Mouse (Mus musculus): Measurements from ENCODE around the gene A930018P22Rik. TPM values are rescaled to one million over a fixed set of nuclear protein-coding genes. Genes with fewer than 3 reads are reported as not detected.

The A930018P22Rik gene
- total and polyA plus RNA-seq, 2 experiments from 2014 or later: 0.42 TPM; not detected in 1

- H3K4me2 ChIP-seq (ENCODE audit: low read depth, low read length): no peak overlapping the region
These were observed 28.2 kb downstream of the A930018P22Rik start for GRCm38 (mm10) chr2:104150608-104151397.

DNA sequence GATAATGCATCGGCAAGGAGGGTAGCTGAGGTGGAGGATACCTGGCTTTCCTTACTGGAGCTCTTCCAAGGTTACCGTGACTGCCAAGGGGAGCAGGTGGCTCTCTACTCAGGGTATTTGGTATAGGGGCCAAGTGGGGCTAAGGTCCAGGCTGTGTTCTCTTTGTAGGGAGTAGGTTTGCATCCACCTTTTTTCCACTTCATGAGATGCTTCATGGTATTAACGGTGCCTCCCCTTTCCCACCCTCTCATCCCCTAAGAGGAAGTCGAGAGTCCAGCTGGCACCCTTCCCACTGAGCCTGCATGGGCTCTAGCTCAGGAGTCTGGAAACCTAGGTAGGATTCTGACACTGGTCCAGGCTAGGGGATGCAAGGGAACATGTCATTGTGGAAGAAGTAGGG is 30.8 kb downstream of the A930018P22Rik start:
- 54% methylated on average over 4 of the region's 4 CpGs for WGBS
- Histone ChIP-seq H3K9ac (replicated peaks; ENCODE audit: low read depth, low read length) (no peak overlapping the region), H3K36me3 (replicated peaks; ENCODE audit: control insufficient read depth, insufficient read depth, low read length) (no peaks in the 10 kb centered on the region), H3K27ac (ENCODE audit: low read depth) (no peak overlapping the region), H3K4me1 (ENCODE audit: control insufficient read depth, insufficient read depth) (no peaks in the 10 kb centered on the region; the same call in 1 of the 2 replicates), H3K9me3 (replicated peaks; ENCODE audit: control insufficient read depth, low read length) (no peaks in the 10 kb centered on the region), H3K4me3 (ENCODE audit: low read depth, low read length) (no peak overlapping the region), H3K4me2 (ENCODE audit: low read depth, low read length) (no peak overlapping the region), H3K27me3 (ENCODE audit: control insufficient read depth, insufficient read depth, low read length) (no peaks in the 10 kb centered on the region)
- DNase-seq (ENCODE audit: low spot score) (no peak), ATAC-seq (ENCODE audit: insufficient read depth, low read depth) (no peak)
- no peak for TF ChIP-seq EP300 (IDR thresholded peaks at IDR 0.05; ENCODE audit: low read depth)
- no peak for TF ChIP-seq CTCF (IDR thresholded peaks at IDR 0.05; ENCODE audit: low read depth)

More at GRCm38 (mm10) chr2:104150608-104151397, 28.2 kb downstream of the A930018P22Rik start:
- 68% methylated on average over 6 of the region's 6 CpGs for WGBS
- H3K36me3 ChIP-seq (replicated peaks; ENCODE audit: control insufficient read depth, insufficient read depth, low read length): no peaks in the 10 kb centered on the region
- no peak for ATAC-seq (ENCODE audit: insufficient read depth, low read depth)
- H3K9me3 ChIP-seq (replicated peaks; ENCODE audit: control insufficient read depth, low read length): no peaks in the 10 kb centered on the region
- no peaks in the 10 kb centered on the region for H3K27me3 ChIP-seq (ENCODE audit: control insufficient read depth, insufficient read depth, low read length)
- peaks cover 7% of the 10 kb centered on the region for H3K4me1 ChIP-seq (ENCODE audit: control insufficient read depth, insufficient read depth)
- H3K9ac ChIP-seq (replicated peaks; ENCODE audit: low read depth, low read length): no peak overlapping the region
- no peak for DNase-seq (ENCODE audit: low spot score)
- no peak overlapping the region for H3K27ac ChIP-seq (ENCODE audit: low read depth)
- no peak overlapping the region for H3K4me3 ChIP-seq (ENCODE audit: low read depth, low read length)
- TF ChIP-seq CTCF (IDR thresholded peaks at IDR 0.05; ENCODE audit: low read depth): no peak
- TF ChIP-seq EP300 (IDR thresholded peaks at IDR 0.05; ENCODE audit: low read depth): no peak

DNA sequence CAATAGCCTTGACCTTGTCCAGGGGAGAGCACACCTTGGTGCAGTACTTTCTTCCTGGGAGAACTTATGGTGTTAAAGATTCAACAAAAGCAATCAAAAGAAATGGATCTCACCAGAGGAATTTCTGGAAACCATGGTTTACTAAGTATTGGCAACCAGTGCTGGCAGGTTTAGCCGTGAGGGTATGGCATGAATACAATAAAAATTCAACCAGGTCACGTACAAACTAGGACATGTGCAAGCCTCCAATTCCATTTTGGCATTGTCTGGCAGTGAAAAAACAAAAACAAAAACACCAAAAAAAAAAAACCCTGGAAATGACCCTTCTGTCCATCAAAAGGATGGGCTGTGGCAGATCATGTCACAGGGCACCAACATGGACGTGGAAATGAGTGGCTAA is 31.3 kb downstream of the A930018P22Rik start:
- no peaks in the 10 kb centered on the region for H3K4me1 ChIP-seq (ENCODE audit: control insufficient read depth, insufficient read depth)
- WGBS: 82% methylated on average over 3 of the region's 3 CpGs
- H3K9me3 ChIP-seq (replicated peaks; ENCODE audit: control insufficient read depth, low read length): no peaks in the 10 kb centered on the region
- TF ChIP-seq CTCF (IDR thresholded peaks at IDR 0.05; ENCODE audit: low read depth): no peak
- no peak for TF ChIP-seq EP300 (IDR thresholded peaks at IDR 0.05; ENCODE audit: low read depth)
- no peaks in the 10 kb centered on the region for H3K36me3 ChIP-seq (replicated peaks; ENCODE audit: control insufficient read depth, insufficient read depth, low read length)
- DNase-seq (ENCODE audit: low spot score) (no peak), ATAC-seq (ENCODE audit: insufficient read depth, low read depth) (no peak)
- H3K9ac ChIP-seq (replicated peaks; ENCODE audit: low read depth, low read length): no peak overlapping the region
- H3K27ac ChIP-seq (ENCODE audit: low read depth): no peak overlapping the region
- no peaks in the 10 kb centered on the region for H3K27me3 ChIP-seq (ENCODE audit: control insufficient read depth, insufficient read depth, low read length)
- no peak overlapping the region for H3K4me3 ChIP-seq (ENCODE audit: low read depth, low read length)
- H3K4me2 ChIP-seq (ENCODE audit: low read depth, low read length): no peak overlapping the region

- 77% methylated on average over 4 of the region's 4 CpGs for WGBS
- no peak overlapping the region for H3K27ac ChIP-seq (ENCODE audit: low read depth)
- no peaks in the 10 kb centered on the region for H3K4me1 ChIP-seq (ENCODE audit: control insufficient read depth, insufficient read depth)
- H3K27me3 ChIP-seq (ENCODE audit: control insufficient read depth, insufficient read depth, low read length): no peaks in the 10 kb centered on the region
- H3K4me2 ChIP-seq (ENCODE audit: low read depth, low read length): no peak overlapping the region
- no peak for ATAC-seq (ENCODE audit: insufficient read depth, low read depth)
- TF ChIP-seq EP300 (IDR thresholded peaks at IDR 0.05; ENCODE audit: low read depth): no peak
- TF ChIP-seq CTCF (IDR thresholded peaks at IDR 0.05; ENCODE audit: low read depth): no peak
- H3K9me3 ChIP-seq (replicated peaks; ENCODE audit: control insufficient read depth, low read length): no peaks in the 10 kb centered on the region
- DNase-seq (ENCODE audit: low spot score): no peak
- no peak overlapping the region for H3K9ac ChIP-seq (replicated peaks; ENCODE audit: low read depth, low read length)
- H3K4me3 ChIP-seq (ENCODE audit: low read depth, low read length): no peak overlapping the region
- no peaks in the 10 kb centered on the region for H3K36me3 ChIP-seq (replicated peaks; ENCODE audit: control insufficient read depth, insufficient read depth, low read length)
These were observed 35.3 kb downstream of the A930018P22Rik start for GRCm38 (mm10) chr2:104157831-104158230.

DNA sequence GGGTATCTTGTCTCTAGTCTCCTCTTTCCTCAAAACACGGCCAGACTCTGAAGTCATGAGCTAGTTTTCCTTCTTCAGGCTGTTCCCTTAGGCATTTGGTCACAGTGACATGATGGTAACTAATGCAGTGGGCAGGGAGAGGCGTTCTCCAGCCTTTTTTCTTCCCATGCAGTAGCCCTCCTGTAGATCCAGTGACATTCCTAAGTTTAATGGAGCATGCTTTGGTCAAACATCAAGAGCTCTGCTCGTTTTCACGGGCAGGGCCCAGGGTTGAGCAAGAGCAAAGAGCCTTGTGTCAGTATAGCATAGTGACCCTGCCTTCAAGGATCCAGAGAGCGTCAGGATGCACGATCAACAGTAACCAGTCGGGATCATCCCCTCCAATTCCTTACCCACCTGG is 40.8 kb downstream of the A930018P22Rik start:
- Histone ChIP-seq H3K9ac (replicated peaks; ENCODE audit: low read depth, low read length) (no peak overlapping the region), H3K4me2 (ENCODE audit: low read depth, low read length) (no peak overlapping the region), H3K9me3 (replicated peaks; ENCODE audit: control insufficient read depth, low read length) (no peaks in the 10 kb centered on the region), H3K27ac (ENCODE audit: low read depth) (no peak overlapping the region), H3K4me3 (ENCODE audit: low read depth, low read length) (no peak overlapping the region), H3K36me3 (replicated peaks; ENCODE audit: control insufficient read depth, insufficient read depth, low read length) (no peaks in the 10 kb centered on the region), H3K4me1 (ENCODE audit: control insufficient read depth, insufficient read depth) (no peaks in the 10 kb centered on the region), H3K27me3 (ENCODE audit: control insufficient read depth, insufficient read depth, low read length) (no peaks in the 10 kb centered on the region)
- ATAC-seq (ENCODE audit: insufficient read depth, low read depth) (no peak), DNase-seq (ENCODE audit: low spot score) (no peak)
- WGBS: 81% methylated on average over 7 of the region's 7 CpGs
- TF ChIP-seq EP300 (IDR thresholded peaks at IDR 0.05; ENCODE audit: low read depth): no peak

All from heart, postnatal 0 days (tissue).